Mouse (Mus musculus): Measurements from ENCODE around the gene Gm21921. TPM values are rescaled to one million over a fixed set of nuclear protein-coding genes. Genes with fewer than 3 reads are reported as not detected.
"Not testable (repeated sequence)": the region's sequence is repeated elsewhere in the genome, so short reads cannot be mapped to it uniquely, and the experiment has no call there.

Gm21921 gene
- not detected in 2 replicates for polyA plus RNA-seq (2015; fragmentation: Nextera tagmentation; extraction: Ambion mirVana)

DNA sequence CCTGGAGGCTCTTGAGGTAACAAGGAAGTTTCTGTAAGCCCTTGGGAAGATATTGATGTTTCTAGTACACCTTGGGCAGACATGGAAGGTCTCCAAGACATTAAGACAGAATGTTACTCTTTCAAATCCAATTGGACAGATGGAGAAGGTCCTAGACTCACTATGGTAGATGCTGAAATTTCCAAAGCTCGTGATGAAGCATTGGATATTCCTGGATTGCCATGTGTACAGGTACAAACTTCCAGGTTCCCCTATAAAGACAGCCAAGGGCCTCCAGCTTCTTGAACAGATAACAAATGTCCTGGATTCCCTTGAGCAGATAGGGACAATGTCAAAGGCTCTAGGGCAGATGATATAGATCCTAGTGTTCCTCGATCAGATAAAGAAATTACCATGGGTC is at the start of gene Gm21921:
Gm21921 (minus strand) TSS at position 101 of the 400 bp plus-strand sequence.
- not testable (repeated sequence) for H3K9me3 ChIP-seq (replicated peaks); ATAC-seq; H3K4me1 ChIP-seq; H3K4me2 ChIP-seq; H3K4me3 ChIP-seq; H3K27ac ChIP-seq; H3K27me3 ChIP-seq; H3K36me3 ChIP-seq (ENCODE audit: poor library complexity, severe bottlenecking); H3K9ac ChIP-seq
- no CpG with 5 or more reads among the region's 2 CpGs for WGBS

All from forebrain, embryonic 13.5 days (tissue).